Mouse (Mus musculus): Measurements from ENCODE around the gene Antxr2.

Gene Antxr2

DNA sequence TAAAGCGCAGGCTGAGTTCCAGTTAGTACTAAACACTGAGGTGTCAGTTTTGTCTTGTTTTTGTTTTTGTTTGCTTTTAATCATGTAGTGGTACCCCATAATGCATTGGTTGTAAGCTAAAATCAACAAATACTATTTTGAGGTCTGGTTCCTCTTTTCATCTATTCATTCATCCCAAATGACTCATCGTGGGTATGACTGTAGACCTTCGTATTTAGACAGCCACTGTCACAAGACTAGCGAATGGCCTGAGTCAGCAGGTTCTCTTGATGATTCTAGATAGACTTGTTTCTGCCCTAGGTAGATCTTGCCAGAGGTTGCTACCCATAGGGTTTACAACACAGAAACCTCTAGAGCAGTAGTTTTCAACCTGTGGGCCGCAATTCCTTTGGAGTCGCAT lies 116.9 kb downstream of the Antxr2 start:
- peak; percentile 53 for DNase-seq (ENCODE audit: low read depth)

GRCm38 (mm10) chr5:97907482-97907881 lies 123.4 kb downstream of the Antxr2 start:
- DNase-seq (ENCODE audit: low read depth): no peak

DNA sequence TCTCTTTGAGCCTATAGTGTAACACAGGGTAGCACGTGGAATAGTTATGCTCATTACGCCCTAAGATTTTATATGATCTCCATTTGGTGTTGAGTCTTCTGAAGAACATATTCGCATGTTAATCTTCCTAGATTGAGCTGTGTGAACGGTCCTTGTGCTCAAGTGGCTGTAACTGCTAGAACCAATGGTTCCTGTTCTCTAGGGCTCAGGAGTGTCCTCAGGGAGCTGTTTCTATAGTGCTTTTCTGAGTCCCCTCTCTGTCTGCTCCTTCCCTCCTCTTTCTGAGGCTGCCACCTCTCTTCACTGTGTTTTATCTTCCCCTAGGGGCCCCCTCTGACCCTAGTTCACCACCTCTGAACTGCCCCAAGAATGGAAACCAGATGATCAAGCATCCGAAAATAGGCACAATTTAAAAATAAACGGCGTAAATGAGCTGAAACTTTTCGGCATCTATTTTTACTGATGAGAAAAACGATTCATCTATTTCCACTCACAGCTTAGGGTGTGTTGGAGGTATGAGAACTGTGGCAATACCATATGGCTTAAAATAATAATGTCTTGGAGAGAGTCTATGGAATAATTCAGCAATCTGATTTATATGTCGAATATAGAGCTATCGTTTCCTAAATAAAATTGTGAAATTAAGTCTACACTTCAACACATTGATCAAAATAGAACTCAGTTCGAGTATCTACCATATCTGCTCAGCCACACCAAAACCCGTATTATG lies 124.1 kb downstream of the Antxr2 start:
- no peak for DNase-seq (ENCODE audit: low read depth)

- no peak for DNase-seq (ENCODE audit: low read depth)
These were observed 125.0 kb downstream of the Antxr2 start for GRCm38 (mm10) chr5:97905856-97906255.

GRCm38 (mm10) chr5:97901096-97901495 lies 129.7 kb downstream of the Antxr2 start:
- no peak for DNase-seq (ENCODE audit: low read depth)

DNA sequence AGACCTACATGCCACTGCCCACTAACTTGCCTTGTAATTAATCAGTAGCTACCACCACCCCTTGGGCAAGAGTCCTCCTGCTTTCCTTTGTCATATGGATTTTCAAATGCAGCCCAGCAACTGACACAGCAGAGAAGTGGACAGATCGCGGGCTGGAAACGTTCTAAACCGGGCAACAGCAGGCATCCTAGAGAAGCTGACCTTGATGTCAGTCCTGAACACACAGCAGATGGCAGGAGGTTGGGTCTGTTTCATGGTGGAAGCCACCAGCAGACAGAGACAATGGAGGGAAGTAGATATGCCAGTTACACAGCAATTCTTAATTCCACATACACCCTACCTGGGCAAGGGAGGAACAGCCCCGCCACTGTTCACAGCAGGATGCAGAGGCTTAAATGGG lies 131.5 kb downstream of the Antxr2 start:
- DNase-seq (ENCODE audit: low read depth): no peak

GRCm38 (mm10) chr5:97885427-97885826 lies 145.4 kb downstream of the Antxr2 start:
- DNase-seq (ENCODE audit: low read depth): no peak

DNA sequence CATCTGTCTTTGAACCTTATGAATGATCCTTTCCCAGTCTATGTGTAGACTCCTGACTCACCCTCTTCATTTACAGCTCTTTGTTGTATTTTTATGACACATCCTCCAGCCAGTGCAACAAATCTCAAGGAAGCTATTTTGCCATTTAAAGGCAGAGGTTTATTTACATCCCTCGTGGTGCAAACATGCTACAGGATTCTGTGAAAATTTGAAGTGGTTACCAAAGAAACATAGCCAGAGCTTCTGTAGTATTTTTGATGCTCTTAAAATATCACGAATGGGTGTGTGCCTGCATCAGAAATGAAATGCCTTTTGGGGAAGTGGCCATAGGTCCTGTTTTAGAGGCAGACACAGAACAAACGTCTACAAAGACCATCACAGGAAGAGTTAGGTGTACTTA lies 146.7 kb downstream of the Antxr2 start:
- no peak for DNase-seq (ENCODE audit: low read depth)

DNA sequence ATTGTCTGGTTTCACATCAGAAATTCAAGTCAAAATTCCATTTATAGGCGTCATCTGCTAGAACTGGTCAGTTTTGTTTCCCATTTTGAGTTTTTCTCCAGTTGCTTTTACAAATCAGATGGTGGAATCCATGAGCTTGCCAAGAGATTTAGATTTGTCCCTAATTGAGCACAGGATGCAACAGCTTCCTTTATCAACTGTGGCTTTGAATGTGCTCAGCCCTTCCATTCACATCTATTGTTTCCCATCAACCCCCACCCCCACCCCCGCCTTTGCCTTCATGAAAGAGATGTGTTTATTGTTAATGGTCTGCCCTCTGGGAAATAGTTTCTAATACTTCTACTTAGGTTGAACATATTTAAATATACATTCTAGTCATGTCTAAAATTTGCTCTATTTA lies 149.4 kb downstream of the Antxr2 start:
- no peak for DNase-seq (ENCODE audit: low read depth)

DNA sequence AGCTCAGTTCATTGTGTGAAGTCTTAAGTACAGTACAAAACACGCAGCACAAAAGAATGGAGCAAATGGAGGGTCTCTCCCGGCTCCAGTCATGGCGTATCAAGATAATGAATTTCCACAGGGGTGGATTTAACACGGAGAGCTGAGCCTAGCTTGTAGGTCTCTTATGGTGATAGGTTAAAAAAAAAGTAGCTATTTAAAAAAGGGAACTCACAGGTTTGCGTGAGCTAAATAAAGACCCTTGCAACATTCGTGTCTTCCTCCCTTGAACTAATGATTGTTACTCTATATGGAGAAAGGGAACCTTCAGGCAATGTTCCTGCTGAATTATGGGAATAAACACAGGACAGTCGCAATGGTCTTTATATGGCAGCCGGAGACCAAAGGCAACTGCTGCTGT lies 150.7 kb downstream of the Antxr2 start:
- DNase-seq (ENCODE audit: low read depth): no peak

DNA sequence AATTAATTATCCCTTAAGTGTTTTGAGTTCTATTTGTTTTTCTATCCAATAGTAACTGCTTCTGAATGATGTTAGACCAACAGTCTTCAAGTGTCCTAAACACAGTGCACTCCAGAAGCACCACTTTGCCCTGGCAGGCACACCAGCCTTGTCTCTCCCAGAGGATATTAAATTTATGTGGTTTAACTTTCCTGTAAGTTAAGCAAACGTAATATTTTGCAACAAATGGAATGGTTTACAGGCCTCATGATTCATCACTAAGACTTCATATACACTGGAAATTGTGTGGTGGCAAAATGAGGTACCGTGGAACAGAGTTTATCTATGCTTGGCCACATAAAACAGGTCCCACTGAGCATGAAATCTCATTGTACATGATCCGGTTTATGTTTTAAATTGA lies 152.0 kb downstream of the Antxr2 start:
- DNase-seq (ENCODE audit: low read depth): peak; percentile 48

DNA sequence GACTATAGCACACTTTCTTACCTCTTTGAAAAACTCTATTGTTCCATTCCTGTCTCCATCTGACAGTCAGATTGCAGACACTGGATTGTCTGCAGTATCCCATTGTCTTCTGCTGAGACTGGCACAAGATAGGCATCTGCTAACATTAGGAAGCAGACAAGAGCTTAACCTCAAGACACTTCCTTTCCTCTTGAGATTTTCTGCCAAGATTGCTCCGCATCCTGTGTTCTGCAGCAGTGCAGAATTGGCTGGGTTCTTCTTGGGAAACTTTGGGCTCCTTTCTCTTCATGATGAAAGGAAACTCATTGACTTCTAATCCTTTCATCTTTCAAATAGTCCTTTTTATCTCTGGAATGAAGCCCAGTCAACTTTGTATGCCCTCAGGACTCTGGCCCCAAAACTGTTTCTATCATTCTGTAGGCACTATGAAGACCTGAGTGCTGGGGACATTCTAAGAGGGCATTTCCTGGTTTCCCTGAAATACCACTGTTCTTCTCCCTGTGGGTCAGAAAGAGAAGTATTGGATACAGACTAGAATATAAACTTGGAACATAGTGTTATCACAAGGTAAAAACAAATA lies 152.5 kb downstream of the Antxr2 start:
- DNase-seq (ENCODE audit: low read depth): peak; percentile 6

DNA sequence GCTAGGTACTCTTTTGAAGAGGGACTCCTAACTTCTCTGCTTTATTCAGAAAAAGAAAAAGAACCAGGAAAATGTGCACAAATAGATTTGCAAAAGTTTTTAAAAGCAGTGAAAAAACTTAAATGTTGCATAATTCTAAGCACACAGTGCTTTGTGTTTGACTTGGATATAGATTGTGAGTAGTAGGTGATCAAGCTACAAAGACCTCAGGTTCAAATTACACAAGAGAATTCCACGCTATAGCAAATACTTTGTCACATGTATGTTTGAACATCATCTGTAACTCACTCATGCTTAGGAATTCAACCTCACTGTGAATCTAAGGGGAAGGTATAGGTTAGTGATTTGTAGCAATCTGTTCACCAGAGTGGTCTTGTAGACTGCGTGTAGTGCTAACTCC lies 153.9 kb downstream of the Antxr2 start:
- DNase-seq (ENCODE audit: low read depth): no peak

GRCm38 (mm10) chr5:97867921-97868320 lies 162.9 kb downstream of the Antxr2 start:
- peak; percentile 36 for DNase-seq (ENCODE audit: low read depth)

DNA sequence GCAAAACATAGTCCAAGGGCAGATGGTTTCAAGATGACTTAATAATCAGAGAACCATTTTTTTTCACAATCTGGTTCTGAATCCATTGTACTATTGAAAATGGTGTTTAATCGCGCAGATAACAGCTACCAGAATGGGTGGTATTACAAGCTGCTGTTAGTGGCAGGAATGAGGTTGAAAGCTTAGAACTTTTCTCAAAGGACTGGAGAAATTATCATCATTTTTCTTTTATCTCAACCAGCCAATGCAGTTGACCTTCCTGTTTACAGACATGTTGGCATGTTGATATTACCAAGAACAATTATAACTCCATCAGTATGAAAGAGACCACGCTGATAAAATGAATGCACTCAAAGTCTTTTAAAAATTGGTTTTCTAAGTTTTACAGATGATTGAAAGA lies 163.9 kb downstream of the Antxr2 start:
- DNase-seq (ENCODE audit: low read depth): no peak

GRCm38 (mm10) chr5:97857101-97857500 lies 173.7 kb downstream of the Antxr2 start:
- DNase-seq (ENCODE audit: low read depth): no peak

DNA sequence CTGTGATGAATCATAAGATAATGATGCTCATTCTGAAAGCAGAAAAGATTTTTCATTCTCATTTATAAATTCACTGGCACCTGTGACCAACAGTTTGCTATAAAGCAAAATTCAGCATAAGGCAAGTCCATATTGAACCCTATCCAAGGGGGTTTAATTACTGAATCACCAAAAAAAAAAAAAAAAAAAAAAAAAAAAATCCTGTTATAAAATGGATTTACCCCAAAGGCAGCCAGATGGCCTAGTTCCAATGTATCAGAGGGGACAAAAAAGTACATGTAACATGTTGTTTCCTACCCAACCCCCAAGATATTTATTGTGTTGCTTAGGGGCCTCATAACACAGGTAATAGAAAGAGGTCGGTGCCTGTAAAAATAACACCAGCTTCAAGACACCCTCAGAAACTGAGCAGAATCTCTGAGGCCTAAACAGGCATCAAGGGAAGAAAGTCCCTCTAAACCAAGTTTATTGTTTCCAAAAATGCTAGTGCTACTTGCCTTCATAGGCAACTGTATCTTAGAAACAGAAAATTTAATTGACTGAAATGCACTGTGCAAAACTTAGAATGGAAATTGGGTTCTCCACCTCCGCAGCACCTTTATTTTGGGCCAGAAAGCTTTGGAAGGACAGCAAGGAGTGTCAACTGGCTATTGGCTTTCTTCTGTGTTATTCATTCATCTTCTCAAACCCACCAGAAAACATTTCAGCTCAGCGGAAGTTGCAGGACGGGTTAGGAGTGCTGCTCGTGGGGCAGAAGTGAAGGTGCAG lies 178.7 kb downstream of the Antxr2 start:
- DNase-seq (ENCODE audit: low read depth): no peak

- peak; percentile 54 for DNase-seq (ENCODE audit: low read depth)
These were observed 183.5 kb downstream of the Antxr2 start for GRCm38 (mm10) chr5:97847204-97847895.

- no peak for DNase-seq (ENCODE audit: low read depth)
These were observed 184.3 kb downstream of the Antxr2 start for GRCm38 (mm10) chr5:97846503-97846902.

DNA sequence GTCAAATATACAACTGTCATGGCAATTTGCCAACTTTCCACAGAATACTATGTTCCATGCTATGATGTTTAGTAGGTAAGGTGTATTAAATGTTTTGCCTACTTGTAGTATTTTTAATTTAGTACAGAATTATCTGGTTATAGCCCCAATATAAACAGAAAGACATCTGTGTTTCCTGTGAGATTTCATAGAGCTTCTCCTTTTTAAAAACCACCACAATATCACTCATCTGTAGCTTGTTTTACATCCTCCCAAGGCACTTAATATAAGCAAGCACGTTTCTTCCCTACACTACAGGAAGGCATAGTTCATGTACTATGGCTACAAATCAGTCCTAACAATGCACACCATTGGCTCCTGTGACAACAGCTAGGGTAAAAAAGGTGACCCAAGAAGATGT lies 188.8 kb downstream of the Antxr2 start:
- no peak for DNase-seq (ENCODE audit: low read depth)

DNA sequence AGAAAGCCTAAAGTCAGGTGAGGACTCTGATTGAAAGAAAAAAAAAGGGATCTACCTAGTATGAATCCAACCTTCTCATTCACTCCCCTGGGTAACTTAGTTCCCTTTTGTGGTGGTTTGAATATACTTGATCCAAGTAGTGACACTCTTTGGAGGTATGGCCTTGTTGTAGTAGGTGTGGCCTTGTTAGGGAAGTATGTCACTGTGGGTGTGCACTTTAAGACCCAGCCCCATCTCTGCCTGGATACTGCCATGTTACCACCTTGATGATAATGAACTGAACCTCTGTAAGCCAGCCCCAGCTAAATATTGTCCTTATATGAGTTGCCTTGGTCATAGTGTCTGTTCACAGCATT lies 190.9 kb downstream of the Antxr2 start:
- no peak for DNase-seq (ENCODE audit: low read depth)

- DNase-seq (ENCODE audit: low read depth): no peak
These were observed 191.4 kb downstream of the Antxr2 start for GRCm38 (mm10) chr5:97839271-97839923.

Measured in NIH3T3 (cell line).